Mouse (Mus musculus) midbrain, postnatal 0 days (tissue): ENCODE data around the gene Prss33. TPM values are rescaled to one million over a fixed set of nuclear protein-coding genes. Genes with fewer than 3 reads are reported as not detected.

Experiments used
- ATAC-seq: fragments of 200-750 bp; cut with Nextera tagmentation; 2 replicates; pipeline ENCODE4 v1.8.0; 2017; ENCODE audit warnings: moderate number of reproducible peaks, mild to moderate bottlenecking, moderate TSS enrichment, moderate library complexity; ENCODE audit not compliant: low FRiP score
- DNase-seq: peaks from one replicate; pipeline ENCODE4 v3.0.0-alpha.2; 2015; ENCODE audit warnings: low spot score
- H3K27ac ChIP-seq: fragments of 300-500 bp; sonication (generic); 2 replicates; pipeline ENCODE4 v1.5.1; 2014; ENCODE audit warnings: low read depth, mild to moderate bottlenecking, low read length, mixed read lengths
- H3K27me3 ChIP-seq: fragments of 300-500 bp; sonication (generic); 2 replicates; pipeline ENCODE4 v1.6.1; 2014; ENCODE audit warnings: low read length, control low read depth, mixed read lengths; ENCODE audit not compliant: insufficient read depth
- H3K36me3 ChIP-seq: fragments of 300-500 bp; sonication (generic); 2 replicates; pipeline ENCODE4 v1.6.1; 2014; ENCODE audit warnings: low read length, control low read depth, mixed read lengths; ENCODE audit not compliant: insufficient read depth
- H3K4me1 ChIP-seq: fragments of 300-500 bp; sonication (generic); 2 replicates; pipeline ENCODE4 v1.6.1; 2014; ENCODE audit warnings: mild to moderate bottlenecking, control low read depth, antibody characterized with exemption, low read length, mixed read lengths; ENCODE audit not compliant: insufficient read depth
- H3K4me2 ChIP-seq: fragments of 300-500 bp; sonication (generic); 2 replicates; pipeline ENCODE4 v1.6.1; 2014; ENCODE audit warnings: low read depth, mild to moderate bottlenecking, low read length, mixed read lengths; ENCODE audit not compliant: poor library complexity, severe bottlenecking
- H3K4me3 ChIP-seq: fragments of 300-500 bp; sonication (generic); 2 replicates; pipeline ENCODE4 v1.5.1; 2014; ENCODE audit warnings: low read depth, mild to moderate bottlenecking, low read length, moderate library complexity
- H3K9ac ChIP-seq: fragments of 300-500 bp; sonication (generic); replicated peaks from 2 replicates; pipeline ENCODE4 v1.6.1; 2014; ENCODE audit warnings: mild to moderate bottlenecking, low read length, moderate library complexity, mixed read lengths; ENCODE audit not compliant: poor library complexity, severe bottlenecking
- H3K9me3 ChIP-seq: fragments of 300-500 bp; sonication (generic); 2 replicates; pipeline ENCODE4 v1.6.1; 2016; ENCODE audit warnings: low read length, control low read depth
- CTCF ChIP-seq: IDR thresholded peaks from 2 replicates; pipeline ENCODE4 v1.5.1; 2016; ENCODE audit warnings: antibody characterized with exemption, mild to moderate bottlenecking
- WGBS: fragments of 180-500 bp; shearing (Covaris S2); extraction: QIAGEN DNeasy Blood & Tissue Kit; methylation state at CpG from one replicate; pipeline ENCODE4 v1.1.7; 2014; 5-methylcytosine and 5-hydroxymethylcytosine counted together
- polyA plus RNA-seq: library from polyadenylated mRNA; unstranded; fragments of >200 nt; fragmentation: Nextera tagmentation; extraction: Ambion mirVana; gene quantifications from 2 replicates; pipeline ENCODE4 v1.2.1, GENCODE M21; 2015
- total RNA-seq: library from RNA; depleted of rRNA; stranded (reverse); fragments of >200 nt; gene quantifications from 2 replicates; pipeline ENCODE4 v1.2.3, GENCODE M21; 2014

The Prss33 gene
- total and polyA plus RNA-seq, 2 experiments from 2014 or later = not detected

DNA sequence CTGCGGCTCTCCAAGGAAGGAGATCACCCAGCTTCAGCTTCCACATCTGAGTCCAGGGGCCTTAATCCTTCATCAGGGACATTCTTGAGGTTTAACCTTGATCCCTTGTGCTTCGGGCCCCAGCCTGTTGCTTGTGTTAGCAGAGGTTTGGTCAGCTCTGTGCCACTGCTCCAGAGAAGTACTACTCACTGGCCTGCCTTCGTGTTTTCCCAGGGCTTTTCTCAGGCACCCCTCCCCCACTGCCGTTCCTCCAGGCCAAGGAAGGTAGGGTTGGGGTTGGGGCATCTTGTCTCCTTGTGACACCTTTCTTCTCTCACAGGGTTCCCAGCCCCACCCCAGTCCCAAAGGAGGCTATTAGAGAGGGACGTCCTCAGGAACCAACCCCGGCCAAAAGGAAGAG is 13.8 kb downstream of the Prss33 start:
- no peak for TF ChIP-seq CTCF
- Histone ChIP-seq H3K36me3 (peaks cover 80% of the 10 kb centered on the region), H3K4me1 (0 out of 2 replicates have a peak, but pooled peaks cover 5% of the 10 kb centered on the region), H3K9me3 (peaks cover 9% of the 10 kb centered on the region; the same call in 1 of the 2 replicates), H3K27me3 (no peaks in the 10 kb centered on the region), H3K27ac (no peak overlapping the region), H3K9ac (no peak overlapping the region), H3K4me2 (no peak overlapping the region), H3K4me3 (no peak overlapping the region)
- no peak for ATAC-seq
- no peak for DNase-seq
- 86% methylated on average over 6 of the region's 6 CpGs for WGBS

DNA sequence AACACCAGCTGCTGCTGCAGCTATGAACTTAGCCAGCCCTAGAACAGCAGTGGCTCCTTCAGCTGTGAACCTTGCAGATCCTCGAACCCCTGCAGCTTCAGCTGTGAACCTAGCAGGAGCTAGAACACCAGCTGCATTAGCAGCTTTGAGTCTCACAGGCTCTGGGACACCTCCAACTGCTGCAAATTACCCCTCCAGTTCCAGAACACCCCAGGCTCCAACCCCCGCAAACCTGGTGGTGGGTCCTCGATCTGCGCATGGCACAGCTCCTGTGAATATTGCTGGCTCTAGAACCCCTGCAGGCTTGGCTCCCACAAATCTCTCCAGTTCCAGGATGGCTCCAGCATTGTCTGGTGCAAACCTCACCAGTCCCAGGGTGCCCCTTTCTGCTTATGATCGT is 15.1 kb downstream of the Prss33 start:
- no peak overlapping the region for H3K4me3 ChIP-seq
- no peak for TF ChIP-seq CTCF
- WGBS = 95% methylated on average over 5 of the region's 5 CpGs
- H3K9me3 ChIP-seq = peaks cover 9% of the 10 kb centered on the region; the same call in 1 of the 2 replicates
- DNase-seq (no peak), ATAC-seq (no peak)
- no peaks in the 10 kb centered on the region for H3K4me1 ChIP-seq
- H3K9ac ChIP-seq = no peak overlapping the region
- no peaks in the 10 kb centered on the region for H3K27me3 ChIP-seq
- H3K36me3 ChIP-seq = peaks cover 92% of the 10 kb centered on the region
- no peak overlapping the region for H3K27ac ChIP-seq
- no peak overlapping the region for H3K4me2 ChIP-seq

GRCm38 (mm10) chr17:23819235-23819634 is 16.6 kb downstream of the Prss33 start:
- Histone ChIP-seq H3K4me3 (no peak overlapping the region), H3K9me3 (peaks cover 9% of the 10 kb centered on the region; the same call in 1 of the 2 replicates), H3K27me3 (no peaks in the 10 kb centered on the region), H3K27ac (no peak overlapping the region), H3K4me2 (no peak overlapping the region), H3K36me3 (peaks cover 94% of the 10 kb centered on the region), H3K4me1 (no peaks in the 10 kb centered on the region), H3K9ac (no peak overlapping the region)
- WGBS = over 99% methylated on average over 25 of the region's 25 CpGs
- no peak for TF ChIP-seq CTCF
- no peak for DNase-seq
- no peak for ATAC-seq

GRCm38 (mm10) chr17:23818579-23818978 is 17.3 kb downstream of the Prss33 start:
- DNase-seq = no peak
- Histone ChIP-seq H3K27ac (no peak overlapping the region), H3K4me3 (no peak overlapping the region), H3K4me1 (no peaks in the 10 kb centered on the region), H3K9ac (no peak overlapping the region), H3K36me3 (peaks cover 90% of the 10 kb centered on the region), H3K27me3 (no peaks in the 10 kb centered on the region), H3K9me3 (peaks cover 9% of the 10 kb centered on the region; the same call in 1 of the 2 replicates), H3K4me2 (no peak overlapping the region)
- WGBS = 97% methylated on average over 8 of the region's 8 CpGs
- no peak for ATAC-seq
- no peak for TF ChIP-seq CTCF

DNA sequence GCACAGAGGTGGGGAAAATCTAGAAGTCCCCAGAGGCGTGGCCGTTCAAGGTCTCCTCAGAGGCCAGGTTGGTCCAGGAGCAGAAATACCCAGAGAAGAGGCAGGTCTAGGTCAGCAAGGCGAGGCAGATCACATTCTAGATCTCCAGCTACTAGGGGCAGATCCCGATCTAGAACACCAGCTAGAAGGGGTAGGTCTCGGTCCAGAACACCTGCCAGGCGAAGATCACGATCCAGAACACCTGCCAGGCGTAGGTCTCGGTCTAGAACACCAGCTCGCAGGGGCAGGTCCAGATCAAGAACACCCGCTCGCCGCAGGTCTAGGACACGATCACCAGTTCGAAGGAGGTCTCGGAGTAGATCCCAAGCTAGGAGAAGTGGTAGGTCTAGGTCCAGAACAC is 20.2 kb downstream of the Prss33 start:
- peaks cover 9% of the 10 kb centered on the region; the same call in 1 of the 2 replicates for H3K9me3 ChIP-seq
- H3K4me3 ChIP-seq = no peak overlapping the region
- WGBS = 99% methylated on average over 16 of the region's 16 CpGs
- no peak overlapping the region for H3K27ac ChIP-seq
- no peak for DNase-seq
- peaks cover 79% of the 10 kb centered on the region for H3K36me3 ChIP-seq
- ATAC-seq = no peak
- no peaks in the 10 kb centered on the region for H3K4me1 ChIP-seq
- no peak overlapping the region for H3K4me2 ChIP-seq
- H3K27me3 ChIP-seq = no peaks in the 10 kb centered on the region
- no peak overlapping the region for H3K9ac ChIP-seq
- TF ChIP-seq CTCF = no peak

DNA sequence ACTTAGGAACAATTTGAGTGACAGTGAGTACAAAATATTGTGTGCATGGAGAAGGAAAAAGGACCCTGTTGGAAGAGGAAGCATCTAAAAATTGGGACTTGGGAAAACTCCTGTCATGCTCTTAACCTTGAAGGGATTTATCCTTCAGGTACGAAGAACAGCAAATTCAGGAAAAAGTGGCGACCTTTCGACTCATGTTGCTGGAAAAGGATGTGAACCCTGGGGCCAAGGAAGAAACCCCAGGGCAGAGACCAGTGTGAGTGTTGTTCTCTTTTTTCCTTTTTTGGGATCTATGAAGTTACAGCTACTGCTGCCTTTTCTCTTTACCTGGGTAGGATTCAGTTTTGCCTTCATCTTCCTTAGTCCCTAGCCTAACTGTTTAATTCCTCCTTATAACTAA is 27.9 kb downstream of the Prss33 start:
- ATAC-seq (no peak), DNase-seq (no peak)
- no peak for TF ChIP-seq CTCF
- Histone ChIP-seq H3K36me3 (peaks cover 38% of the 10 kb centered on the region), H3K9ac (no peak overlapping the region), H3K9me3 (no peaks in the 10 kb centered on the region), H3K27me3 (no peaks in the 10 kb centered on the region), H3K4me2 (no peak overlapping the region), H3K4me1 (peaks cover 5% of the 10 kb centered on the region; the same call in 1 of the 2 replicates), H3K4me3 (no peak overlapping the region), H3K27ac (no peak overlapping the region)
- 87% methylated on average over 3 of the region's 3 CpGs for WGBS
